Mouse (Mus musculus): ENCODE results near the gene Sox6. TPM values are rescaled to one million over a fixed set of nuclear protein-coding genes. Genes with fewer than 3 reads are reported as not detected.
"Not testable (repeated sequence)": the region's sequence is repeated elsewhere in the genome, so short reads cannot be mapped to it uniquely, and the experiment has no call there.

The Sox6 gene
- total and polyA plus RNA-seq, 3 experiments, result 11.8 to 33.4 (median 26.4) TPM

DNA sequence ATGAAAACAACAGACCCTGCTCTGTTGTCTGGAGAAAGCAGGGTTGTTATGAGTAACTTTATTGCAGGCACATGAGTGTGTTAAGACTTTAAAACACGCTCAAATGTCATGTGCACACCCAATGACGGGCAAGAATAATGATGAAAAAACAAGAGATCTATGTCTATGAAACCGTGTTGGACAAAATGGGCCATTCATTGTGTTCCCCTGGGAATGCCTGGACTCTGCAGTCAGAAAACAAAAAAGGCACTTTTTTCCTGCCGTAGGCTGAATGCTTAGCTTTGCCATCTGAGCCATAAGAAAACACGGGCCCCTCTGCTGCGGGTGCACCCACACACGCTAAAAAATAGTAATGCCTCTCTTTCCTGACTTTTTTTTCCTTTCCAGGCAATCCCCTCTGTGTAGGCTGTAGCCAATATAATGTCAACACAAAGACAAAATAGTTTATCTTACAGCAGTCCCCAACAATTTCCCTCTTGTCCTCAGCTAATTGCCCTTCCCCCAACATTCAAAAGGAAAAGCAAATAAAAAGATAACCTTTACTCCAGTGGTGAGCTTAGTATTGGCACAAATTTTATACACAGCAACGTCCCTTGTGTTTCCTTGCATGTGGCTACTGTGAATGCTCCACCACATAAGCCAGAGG lies 413.6 kb downstream of the Sox6 start:
- no peaks in the 10 kb centered on the region for H3K79me2 ChIP-seq (replicated peaks; ENCODE audit: control insufficient read depth, insufficient read depth, low read length)
- H3K4me1 ChIP-seq (ENCODE audit: control insufficient read depth, insufficient read depth, low read length), result peaks cover 15% of the 10 kb centered on the region
- H3K27me3 ChIP-seq (ENCODE audit: control insufficient read depth, insufficient read depth, low read length), result no peaks in the 10 kb centered on the region
- intact Hi-C loops (cut with DNase I), result no loop called here
- peak in 1 of 2 experiments; percentile 10 for DNase-seq
- H3K36me3 ChIP-seq (ENCODE audit: control insufficient read depth, insufficient read depth, low read length), result peaks cover 19% of the 10 kb centered on the region
- H3K27ac ChIP-seq, result peak overlapping the region; percentile 42
- no peak overlapping the region for H3K4me3 ChIP-seq
- no peak overlapping the region; the same call in 1 of the 2 replicates for H3K9ac ChIP-seq (ENCODE audit: low read depth, low read length)
- no peak for TF ChIP-seq EP300 (IDR thresholded peaks at IDR 0.05; ENCODE audit: insufficient read depth, low read depth, low read length)
- no peak for TF ChIP-seq CTCF (IDR thresholded peaks at IDR 0.05)
- no peak for TF ChIP-seq POLR2A (IDR thresholded peaks at IDR 0.05; ENCODE audit: insufficient read depth, low read depth, low read length)
- 25% methylated on average over 8 of the region's 8 CpGs for WGBS

GRCm38 (mm10) chr7:115624451-115624850 lies 414.1 kb downstream of the Sox6 start:
- DNase-seq, result no peak
- H3K27me3 ChIP-seq (ENCODE audit: control insufficient read depth, insufficient read depth, low read length), result no peaks in the 10 kb centered on the region
- peak overlapping the region; percentile 42 for H3K27ac ChIP-seq
- WGBS, result 65% methylated on average over 5 of the region's 5 CpGs
- H3K79me2 ChIP-seq (replicated peaks; ENCODE audit: control insufficient read depth, insufficient read depth, low read length), result no peaks in the 10 kb centered on the region
- intact Hi-C loops (cut with DNase I), result no loop called here
- H3K4me1 ChIP-seq (ENCODE audit: control insufficient read depth, insufficient read depth, low read length), result peaks cover 15% of the 10 kb centered on the region
- no peak overlapping the region for H3K9ac ChIP-seq (ENCODE audit: low read depth, low read length)
- H3K4me3 ChIP-seq, result no peak overlapping the region
- H3K36me3 ChIP-seq (ENCODE audit: control insufficient read depth, insufficient read depth, low read length), result peaks cover 19% of the 10 kb centered on the region
- TF ChIP-seq CTCF (IDR thresholded peaks at IDR 0.05) (no peak), EP300 (IDR thresholded peaks at IDR 0.05; ENCODE audit: insufficient read depth, low read depth, low read length) (no peak), POLR2A (IDR thresholded peaks at IDR 0.05; ENCODE audit: insufficient read depth, low read depth, low read length) (no peak)

DNA sequence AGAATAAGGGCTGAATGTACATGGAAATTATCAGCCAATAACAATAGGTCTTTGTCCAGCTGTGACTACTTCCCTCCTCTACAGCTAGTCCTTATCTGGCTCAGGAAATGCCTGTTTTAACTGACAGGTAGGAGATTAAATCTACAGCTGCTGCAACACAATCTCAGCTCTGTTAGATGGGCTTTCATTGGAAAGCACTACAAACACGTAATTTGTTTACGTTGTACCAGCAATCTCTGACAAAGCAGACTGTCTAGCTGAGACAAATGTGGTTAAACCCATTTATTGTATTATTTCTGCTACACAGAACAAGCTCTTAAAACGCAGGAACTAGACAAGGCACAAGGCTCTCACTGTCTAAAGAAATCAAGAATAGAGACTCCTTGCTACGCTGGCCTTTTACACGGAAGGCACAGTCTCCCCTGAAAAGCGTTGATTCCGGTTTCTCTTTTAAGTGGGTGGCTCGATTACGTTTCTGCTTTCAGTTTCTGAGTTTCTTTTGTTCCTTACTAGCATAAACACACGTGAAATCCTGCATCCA lies 422.8 kb downstream of the Sox6 start:
- WGBS, result 24% methylated on average over 10 of the region's 10 CpGs
- peaks cover 3% of the 10 kb centered on the region; the same call in 1 of the 2 replicates for H3K36me3 ChIP-seq (ENCODE audit: control insufficient read depth, insufficient read depth, low read length)
- H3K79me2 ChIP-seq (replicated peaks; ENCODE audit: control insufficient read depth, insufficient read depth, low read length), result no peaks in the 10 kb centered on the region
- H3K9ac ChIP-seq (ENCODE audit: low read depth, low read length), result peak overlapping the region; percentile 57; the same call in 1 of the 2 replicates
- H3K4me3 ChIP-seq, result peak overlapping the region; percentile 52
- H3K4me1 ChIP-seq (ENCODE audit: control insufficient read depth, insufficient read depth, low read length), result peaks cover 7% of the 10 kb centered on the region
- DNase-seq, result peak in 1 of 2 experiments; percentile 34
- peak overlapping the region; percentile 78 for H3K27ac ChIP-seq
- H3K27me3 ChIP-seq (ENCODE audit: control insufficient read depth, insufficient read depth, low read length), result no peaks in the 10 kb centered on the region
- intact Hi-C loops (cut with DNase I), result loop anchor here (2.0 kb wide), 1 partner anchor 53 kb away; no protein-coding TSS in a partner anchor
- TF ChIP-seq POLR2A (IDR thresholded peaks at IDR 0.05; ENCODE audit: insufficient read depth, low read depth, low read length) (peak; percentile 48; the same call in 1 of the 2 replicates), EP300 (IDR thresholded peaks at IDR 0.05; ENCODE audit: insufficient read depth, low read depth, low read length) (no peak)

- intact Hi-C loops (cut with DNase I), result no loop called here
- no peak overlapping the region for H3K4me3 ChIP-seq
- no peaks in the 10 kb centered on the region for H3K4me1 ChIP-seq (ENCODE audit: control insufficient read depth, insufficient read depth, low read length)
- no peak for DNase-seq
- no peaks in the 10 kb centered on the region for H3K79me2 ChIP-seq (replicated peaks; ENCODE audit: control insufficient read depth, insufficient read depth, low read length)
- no peak overlapping the region for H3K9ac ChIP-seq (ENCODE audit: low read depth, low read length)
- WGBS, result 67% methylated on average over 1 of the region's 1 CpGs
- TF ChIP-seq EP300 (IDR thresholded peaks at IDR 0.05; ENCODE audit: insufficient read depth, low read depth, low read length) (no peak), CTCF (IDR thresholded peaks at IDR 0.05) (no peak), POLR2A (IDR thresholded peaks at IDR 0.05; ENCODE audit: insufficient read depth, low read depth, low read length) (no peak)
- H3K27ac ChIP-seq, result no peak overlapping the region
- no peaks in the 10 kb centered on the region for H3K27me3 ChIP-seq (ENCODE audit: control insufficient read depth, insufficient read depth, low read length)
- no peaks in the 10 kb centered on the region for H3K36me3 ChIP-seq (ENCODE audit: control insufficient read depth, insufficient read depth, low read length)
These were observed 431.1 kb downstream of the Sox6 start for GRCm38 (mm10) chr7:115607485-115607884.

- H3K36me3 ChIP-seq (ENCODE audit: control insufficient read depth, insufficient read depth, low read length); H3K79me2 ChIP-seq (replicated peaks; ENCODE audit: control insufficient read depth, insufficient read depth, low read length); H3K9ac ChIP-seq (ENCODE audit: low read depth, low read length); H3K4me1 ChIP-seq (ENCODE audit: control insufficient read depth, insufficient read depth, low read length); H3K4me3 ChIP-seq; DNase-seq; intact Hi-C loops (cut with DNase I); H3K27me3 ChIP-seq (ENCODE audit: control insufficient read depth, insufficient read depth, low read length); H3K27ac ChIP-seq: not testable (repeated sequence)
- 70% methylated on average over 3 of the region's 3 CpGs for WGBS
These were observed 432.5 kb downstream of the Sox6 start for GRCm38 (mm10) chr7:115606125-115606524.

- H3K4me1 ChIP-seq (ENCODE audit: control insufficient read depth, insufficient read depth, low read length), result no peaks in the 10 kb centered on the region
- TF ChIP-seq POLR2A (IDR thresholded peaks at IDR 0.05; ENCODE audit: insufficient read depth, low read depth, low read length), result no peak
- no peak for TF ChIP-seq CTCF (IDR thresholded peaks at IDR 0.05)
- no peak for TF ChIP-seq EP300 (IDR thresholded peaks at IDR 0.05; ENCODE audit: insufficient read depth, low read depth, low read length)
- 84% methylated on average over 7 of the region's 7 CpGs for WGBS
These were observed 433.7 kb downstream of the Sox6 start for GRCm38 (mm10) chr7:115604883-115605282.

More at GRCm38 (mm10) chr7:115604883-115605282, 433.7 kb downstream of the Sox6 start:
- Histone ChIP-seq H3K27me3 (ENCODE audit: control insufficient read depth, insufficient read depth, low read length) (no peaks in the 10 kb centered on the region), H3K36me3 (ENCODE audit: control insufficient read depth, insufficient read depth, low read length) (no peaks in the 10 kb centered on the region), H3K27ac (no peak overlapping the region), H3K9ac (ENCODE audit: low read depth, low read length) (no peak overlapping the region), H3K79me2 (replicated peaks; ENCODE audit: control insufficient read depth, insufficient read depth, low read length) (no peaks in the 10 kb centered on the region), H3K4me3 (no peak overlapping the region)
- DNase-seq, result no peak
- intact Hi-C loops (cut with DNase I), result no loop called here
